Mouse (Mus musculus): Measurements from ENCODE around the gene Cd163.
A peak's percentile ranks its signal among the peaks of the same experiment; 100 is the strongest.
"Not testable (repeated sequence)": the region's sequence is repeated elsewhere in the genome, so short reads cannot be mapped to it uniquely, and the experiment has no call there.

The Cd163 gene

DNA sequence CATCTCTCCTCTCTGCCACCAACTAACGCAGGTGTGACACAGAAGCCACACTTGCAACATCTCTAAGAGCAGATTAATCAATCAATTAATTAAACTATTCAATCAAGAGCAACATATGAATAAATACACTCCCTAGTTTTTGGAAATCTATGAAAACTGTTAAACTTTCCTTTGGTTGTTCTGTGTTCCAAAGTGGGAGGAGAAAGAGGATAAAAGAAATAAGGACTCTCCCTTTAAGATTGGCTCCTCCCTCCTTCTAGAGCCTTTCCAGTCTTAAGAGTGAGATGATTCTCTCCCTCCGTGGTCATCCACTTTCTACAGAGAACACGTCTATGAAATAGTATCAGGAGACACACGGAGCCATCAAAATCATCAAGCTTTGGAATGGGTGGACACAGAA, at the start of gene Cd163:
Gene Cd163 (plus strand): TSS at position 301 of the 400 bp plus-strand sequence.
- no peak for DNase-seq (ENCODE audit: low spot score)

DNA sequence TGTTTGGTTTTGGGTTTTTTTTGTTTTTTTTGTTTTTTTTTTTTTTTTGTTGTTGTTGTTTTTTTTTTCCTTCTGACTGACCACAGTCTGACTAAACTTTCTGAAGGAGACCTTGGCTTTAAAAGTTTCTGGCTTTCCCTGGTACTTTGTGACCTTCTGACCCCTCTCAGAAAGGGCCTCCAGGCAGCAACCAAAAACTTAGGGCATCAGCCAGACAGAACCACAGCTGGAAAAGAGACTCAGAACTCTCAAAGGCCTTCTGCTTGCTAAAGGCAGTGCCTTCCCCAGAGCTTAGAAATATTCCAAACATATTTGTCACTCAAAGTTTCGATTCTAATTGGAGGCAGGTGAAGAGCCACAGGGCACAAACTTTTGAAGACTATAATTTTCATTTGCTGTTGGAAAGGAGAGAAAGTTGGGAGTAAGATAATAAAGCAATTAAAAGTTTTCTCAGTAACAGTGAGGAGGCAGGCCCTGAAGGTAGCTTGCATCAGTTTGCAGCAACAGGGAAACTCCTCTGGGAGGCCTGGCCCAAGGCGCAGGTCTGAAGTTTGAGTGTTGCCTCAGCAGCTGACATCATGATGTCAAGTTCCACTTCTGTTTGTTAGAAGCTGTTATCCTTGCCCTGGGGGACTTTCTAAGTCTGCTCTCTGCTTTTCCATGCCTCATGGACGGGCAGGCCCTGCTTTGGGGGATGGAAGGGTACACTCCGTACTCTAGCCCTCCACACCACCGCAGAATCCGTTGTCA, 48.6 kb upstream of the Cd163 start:
- peak; percentile 25 for DNase-seq (ENCODE audit: low spot score)

DNA sequence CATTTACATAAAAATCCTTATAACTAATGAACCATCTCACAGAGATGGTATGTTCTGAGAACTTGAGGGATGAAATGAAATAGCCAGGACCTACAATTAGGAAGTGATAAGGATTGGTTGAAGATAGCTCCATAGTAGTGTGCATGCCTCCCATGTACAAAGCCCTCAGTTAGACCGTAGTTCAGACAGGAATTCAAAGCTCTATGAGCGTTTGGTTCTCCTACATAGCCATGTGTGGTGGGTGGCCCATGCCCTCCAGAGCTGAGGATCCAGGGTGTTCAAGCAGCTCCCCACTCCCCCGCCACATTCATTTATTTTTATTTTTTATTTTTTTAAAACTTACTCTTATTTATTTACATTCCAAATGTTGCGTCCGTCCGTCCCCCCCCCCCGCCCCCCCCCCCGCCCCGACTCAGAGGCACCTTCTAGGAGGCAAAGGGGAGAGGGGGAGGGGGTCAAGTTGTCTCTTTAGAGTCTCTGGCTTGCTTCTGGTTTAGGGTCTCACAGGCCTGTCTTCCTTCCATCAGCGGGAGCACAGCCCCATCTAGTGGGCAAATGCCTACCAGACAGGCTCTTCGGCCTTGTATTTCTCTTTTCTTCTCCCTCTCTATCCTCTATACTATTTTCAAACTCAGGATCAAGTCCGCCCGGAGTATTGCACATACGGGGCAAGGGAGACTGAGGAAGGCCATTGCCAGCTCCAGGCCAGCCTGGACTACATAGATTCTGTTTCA, 44.1 kb upstream of the Cd163 start:
- peak; percentile 90 for DNase-seq (ENCODE audit: low spot score)

DNA sequence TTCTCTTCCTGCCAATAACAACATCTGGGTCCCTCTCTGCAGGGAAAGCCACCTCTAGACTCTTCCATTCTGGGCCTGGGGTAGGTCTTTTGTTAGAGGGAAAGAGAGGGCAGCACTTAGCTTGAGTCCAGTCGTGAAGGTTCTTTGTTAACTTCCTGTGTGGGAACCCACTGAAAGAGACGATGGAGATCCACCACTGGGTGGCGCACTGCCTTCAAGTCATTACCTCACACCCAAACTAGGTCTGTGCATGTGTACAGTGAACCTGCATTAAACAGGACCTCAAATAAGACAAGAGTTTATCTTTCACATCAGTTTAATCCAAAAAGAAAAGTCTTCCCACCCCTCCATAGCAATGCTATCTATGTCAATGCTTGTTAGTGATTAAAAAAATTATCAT, 41.8 kb upstream of the Cd163 start:
- DNase-seq (ENCODE audit: low spot score) = peak; percentile 84

DNA sequence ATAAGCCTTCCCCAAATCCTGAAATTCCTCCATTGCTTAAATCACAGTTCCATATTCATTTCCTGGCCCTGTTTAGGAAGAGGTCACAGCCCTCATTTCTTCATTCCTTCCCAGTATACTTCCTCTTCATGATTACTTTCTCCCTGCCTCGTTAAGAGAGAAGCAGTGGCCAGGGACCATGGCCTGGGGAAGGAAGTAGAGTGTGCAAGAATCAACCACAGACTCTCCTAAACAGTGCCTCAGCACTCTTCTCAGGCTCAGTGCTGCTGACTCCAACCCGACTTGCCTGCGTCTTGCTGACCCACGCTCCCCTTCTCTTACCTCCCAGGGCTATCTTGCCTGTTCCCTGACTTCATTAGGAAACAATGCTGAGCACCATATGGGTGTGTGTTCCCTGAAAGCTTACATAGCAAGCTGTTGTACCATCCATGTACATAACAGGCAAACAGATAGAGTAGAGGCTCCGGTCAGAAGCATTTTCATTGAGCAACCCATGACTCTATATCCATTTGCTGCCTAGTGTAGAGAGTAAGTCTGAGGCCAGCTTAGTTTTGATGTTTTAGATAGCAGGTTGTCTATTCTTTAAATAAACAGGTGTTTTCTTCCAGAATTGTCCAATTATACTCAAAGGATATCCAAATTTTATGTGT, 31.1 kb upstream of the Cd163 start:
- DNase-seq (ENCODE audit: low spot score) = no peak

DNA sequence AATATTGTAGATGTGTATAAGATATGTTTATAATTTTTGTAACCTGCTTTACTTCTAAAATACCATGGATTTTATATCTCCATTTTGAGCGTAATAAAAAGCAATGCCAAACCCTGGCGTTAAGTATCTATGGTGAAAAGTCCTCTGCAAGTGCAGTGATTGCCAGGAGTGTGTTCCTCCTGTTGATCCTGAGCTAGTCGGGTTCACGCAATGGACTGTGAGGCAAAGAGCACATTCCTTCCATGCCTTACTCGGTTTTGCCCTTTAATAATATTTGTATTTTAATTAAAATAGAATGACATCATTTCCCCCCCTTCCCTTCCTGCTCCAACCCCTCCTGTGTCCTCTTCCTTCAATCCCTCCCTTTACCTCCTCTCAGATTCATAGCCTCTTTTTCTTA, 26.8 kb upstream of the Cd163 start:
- DNase-seq (ENCODE audit: low spot score) = no peak

DNA sequence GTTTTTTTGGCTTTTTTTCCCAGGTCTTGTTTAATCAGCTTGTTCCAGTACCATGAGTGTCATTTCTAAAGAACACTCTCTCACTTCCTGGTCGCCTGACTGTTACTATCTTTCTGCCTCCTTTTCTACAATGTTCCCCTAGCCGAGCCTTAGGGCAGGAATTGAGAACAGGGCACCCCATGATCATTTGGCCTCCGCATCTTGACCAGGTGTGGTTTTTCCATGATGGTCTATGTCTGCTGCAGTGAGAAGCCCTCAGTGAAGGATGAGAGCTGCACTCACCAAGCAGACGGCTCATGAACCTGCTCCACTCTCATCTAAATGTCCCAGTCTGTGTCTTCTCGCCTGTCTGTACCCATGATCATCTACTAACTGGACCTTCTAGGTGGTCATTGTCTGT, 26.2 kb upstream of the Cd163 start:
- DNase-seq (ENCODE audit: low spot score) = no peak

DNA sequence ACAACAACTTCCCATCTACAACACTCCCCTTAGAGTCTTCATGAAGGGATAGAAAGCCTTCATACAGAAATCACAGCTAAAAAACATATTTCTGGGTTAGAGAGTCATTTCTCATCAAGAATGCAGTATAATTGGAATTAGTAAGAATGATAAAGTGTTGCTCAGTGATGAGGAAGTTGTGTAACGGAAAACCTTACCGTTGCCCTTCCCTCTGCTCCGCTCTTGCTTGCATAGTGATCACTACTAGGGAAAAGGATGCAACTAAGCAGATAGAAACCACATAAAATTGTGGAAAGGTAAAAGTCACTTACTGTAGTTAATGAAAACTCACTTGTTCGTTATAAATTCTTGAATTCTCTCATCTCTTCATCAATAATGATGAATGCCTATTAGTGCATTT, 21.7 kb upstream of the Cd163 start:
- DNase-seq (ENCODE audit: low spot score) = no peak

DNA sequence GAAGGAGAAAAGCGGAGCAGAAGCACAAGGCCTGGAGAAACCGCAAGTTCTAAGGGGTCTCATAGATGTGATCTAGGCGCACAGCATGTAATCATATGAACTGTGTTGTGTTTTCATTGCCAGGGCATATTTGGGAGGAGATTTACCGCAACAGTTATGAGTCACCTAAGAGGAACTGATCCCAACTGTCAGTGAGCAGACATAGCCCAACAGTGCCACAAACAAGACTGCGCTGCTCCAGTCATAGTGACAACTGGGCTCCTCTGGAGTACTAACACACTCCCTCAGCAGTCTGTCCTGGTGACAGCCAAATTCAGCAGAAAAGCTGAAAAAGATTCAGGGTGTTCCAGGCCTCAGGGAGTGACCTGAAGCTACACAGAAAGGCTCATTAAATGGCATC, 7.1 kb upstream of the Cd163 start:
- not testable (repeated sequence) for DNase-seq (ENCODE audit: low spot score)

DNA sequence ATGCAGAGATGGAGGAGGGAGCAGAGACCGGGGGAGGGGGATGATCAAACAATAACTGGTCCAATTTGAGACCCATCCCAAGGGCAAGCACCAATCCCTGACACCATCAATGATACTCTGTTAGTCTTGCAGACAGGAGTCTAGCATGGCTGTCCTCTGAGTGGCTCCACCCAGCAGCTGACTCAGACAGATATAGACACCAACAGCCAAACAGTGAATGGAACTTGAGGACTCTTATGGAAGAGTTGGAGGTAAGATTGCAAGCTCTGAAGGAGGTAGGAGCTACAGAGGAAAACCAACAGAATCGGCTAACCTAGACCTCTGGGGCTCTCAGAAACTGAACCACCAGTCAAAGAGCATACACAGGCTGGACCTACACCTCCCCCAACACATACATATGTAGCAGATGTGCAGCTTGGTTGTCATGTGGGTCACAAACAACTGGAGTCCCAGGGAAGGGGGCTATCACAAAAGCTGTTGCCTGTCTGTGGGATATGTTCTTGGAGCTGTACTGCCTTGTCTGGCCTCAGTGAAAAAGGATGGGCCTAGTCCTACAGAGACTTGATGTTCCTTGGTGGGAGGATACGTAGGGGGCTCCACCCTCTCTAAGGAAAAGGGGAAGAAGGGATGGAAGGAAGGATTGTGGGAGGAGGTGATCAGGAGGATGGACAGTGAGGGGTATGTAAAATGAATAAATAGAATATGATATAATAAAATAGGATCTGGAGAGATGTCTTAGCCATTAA, 2.8 kb upstream of the Cd163 start:
- DNase-seq (ENCODE audit: low spot score) = no peak

DNA sequence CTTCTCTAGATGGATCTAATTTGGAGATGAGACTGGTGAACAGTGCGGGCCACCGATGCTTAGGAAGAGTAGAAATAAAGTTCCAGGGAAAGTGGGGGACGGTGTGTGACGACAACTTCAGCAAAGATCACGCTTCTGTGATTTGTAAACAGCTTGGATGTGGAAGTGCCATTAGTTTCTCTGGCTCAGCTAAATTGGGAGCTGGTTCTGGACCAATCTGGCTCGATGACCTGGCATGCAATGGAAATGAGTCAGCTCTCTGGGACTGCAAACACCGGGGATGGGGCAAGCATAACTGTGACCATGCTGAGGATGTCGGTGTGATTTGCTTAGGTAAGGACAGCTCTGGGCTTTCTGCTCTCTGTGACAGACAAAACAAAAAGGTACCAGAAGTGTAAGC, 4.5 kb downstream of the Cd163 start:
- no peak for DNase-seq (ENCODE audit: low spot score)

DNA sequence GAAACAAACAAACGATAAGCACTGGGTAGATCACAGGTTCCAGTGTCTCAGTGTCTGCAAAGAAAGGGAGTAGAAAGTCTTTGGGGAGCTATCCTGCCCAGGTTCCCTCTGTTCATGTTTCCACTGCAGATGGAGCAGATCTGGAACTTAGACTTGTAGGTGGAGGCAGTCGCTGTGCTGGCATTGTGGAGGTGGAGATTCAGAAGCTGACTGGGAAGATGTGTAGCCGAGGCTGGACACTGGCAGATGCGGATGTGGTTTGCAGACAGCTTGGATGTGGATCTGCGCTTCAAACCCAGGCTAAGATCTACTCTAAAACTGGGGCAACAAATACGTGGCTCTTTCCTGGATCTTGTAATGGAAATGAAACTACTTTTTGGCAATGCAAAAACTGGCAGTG, 7.8 kb downstream of the Cd163 start:
- no peak for DNase-seq (ENCODE audit: low spot score)

DNA sequence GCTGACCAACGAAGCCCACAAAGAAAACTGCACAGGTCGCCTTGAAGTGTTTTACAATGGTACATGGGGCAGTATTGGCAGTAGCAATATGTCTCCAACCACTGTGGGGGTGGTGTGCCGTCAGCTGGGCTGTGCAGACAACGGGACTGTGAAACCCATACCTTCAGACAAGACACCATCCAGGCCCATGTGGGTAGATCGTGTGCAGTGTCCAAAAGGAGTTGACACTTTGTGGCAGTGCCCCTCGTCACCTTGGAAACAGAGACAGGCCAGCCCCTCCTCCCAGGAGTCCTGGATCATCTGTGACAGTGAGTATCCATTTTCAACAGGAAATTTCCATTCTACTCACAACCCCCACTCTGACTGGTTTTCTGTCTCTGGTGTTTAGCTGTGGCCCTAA, 15.9 kb downstream of the Cd163 start:
- peak; percentile 12 for DNase-seq (ENCODE audit: low spot score)

DNA sequence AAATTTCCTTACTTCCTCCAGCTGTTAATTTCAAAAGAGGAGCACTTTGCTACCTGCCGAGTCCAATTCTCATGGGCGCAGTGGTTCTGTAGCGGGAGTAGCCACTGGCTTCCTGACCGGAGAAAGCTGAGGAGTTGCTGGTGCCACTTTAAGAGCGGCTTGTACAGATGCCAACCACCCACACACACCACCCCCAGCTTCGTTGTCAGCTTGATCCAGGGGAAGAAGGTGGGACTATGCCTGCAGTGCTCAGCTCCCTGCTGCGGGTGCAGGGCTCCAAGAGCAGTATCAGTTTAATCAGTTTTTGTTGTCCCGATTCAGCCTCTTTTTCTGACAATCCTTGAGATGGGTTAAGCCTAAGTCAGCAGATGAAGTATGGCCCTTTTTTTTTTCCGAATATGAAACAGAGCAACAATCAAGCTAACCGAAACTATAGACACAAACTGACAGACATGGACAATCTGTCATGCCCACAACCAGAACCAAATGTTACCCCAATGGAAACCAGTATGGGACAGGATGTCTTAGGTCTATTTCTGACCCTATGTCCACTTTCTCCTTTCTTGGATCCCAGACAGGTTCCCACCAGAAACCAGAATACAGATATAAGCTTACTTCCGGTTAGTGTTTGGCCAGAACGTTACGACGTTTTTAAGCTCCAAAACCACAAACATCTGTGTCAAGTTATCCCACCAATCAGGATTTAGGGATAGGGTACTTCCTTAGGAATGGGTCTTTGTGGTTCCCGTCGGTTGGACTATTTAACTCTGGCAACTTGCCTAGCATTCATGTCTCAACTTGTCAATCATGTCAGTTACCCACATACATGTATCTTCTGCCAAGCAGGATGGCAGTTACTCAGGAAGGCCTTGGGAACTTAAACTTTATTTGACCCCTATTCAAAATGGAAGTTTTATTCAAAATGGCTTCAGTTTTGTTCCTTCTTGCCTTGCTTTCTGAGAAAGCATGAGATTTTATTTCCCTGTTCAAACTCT, 17.3 kb downstream of the Cd163 start:
- DNase-seq (ENCODE audit: low spot score) = no peak

DNA sequence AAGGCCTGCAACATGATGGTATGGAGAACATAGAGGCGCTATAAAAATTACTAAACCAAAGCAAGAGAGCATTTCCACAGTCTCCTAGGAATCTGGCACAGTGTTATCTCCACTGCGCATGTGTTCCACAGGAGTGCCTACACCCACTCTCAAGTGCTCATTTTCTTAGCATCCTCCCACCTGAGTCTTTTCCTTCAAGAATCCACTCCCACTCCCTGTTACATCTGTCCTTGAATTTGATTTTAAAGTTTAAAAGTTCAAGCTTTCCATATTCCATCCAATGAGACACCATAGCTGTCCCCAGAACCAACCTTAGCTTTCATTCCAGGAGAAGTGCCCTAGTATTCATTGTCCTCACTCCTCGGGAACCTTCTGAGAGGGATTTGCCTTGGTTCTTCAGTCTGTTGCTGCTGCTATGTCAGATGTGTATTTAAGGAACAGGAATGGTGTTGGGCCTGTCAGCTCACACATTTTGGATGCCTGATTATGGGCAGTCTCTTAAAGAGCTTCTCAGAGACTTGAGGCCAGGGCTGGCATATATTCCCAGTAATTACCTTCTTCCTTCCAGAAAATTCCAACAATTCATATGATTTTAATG, 24.0 kb downstream of the Cd163 start:
- DNase-seq (ENCODE audit: low spot score) = no peak

DNA sequence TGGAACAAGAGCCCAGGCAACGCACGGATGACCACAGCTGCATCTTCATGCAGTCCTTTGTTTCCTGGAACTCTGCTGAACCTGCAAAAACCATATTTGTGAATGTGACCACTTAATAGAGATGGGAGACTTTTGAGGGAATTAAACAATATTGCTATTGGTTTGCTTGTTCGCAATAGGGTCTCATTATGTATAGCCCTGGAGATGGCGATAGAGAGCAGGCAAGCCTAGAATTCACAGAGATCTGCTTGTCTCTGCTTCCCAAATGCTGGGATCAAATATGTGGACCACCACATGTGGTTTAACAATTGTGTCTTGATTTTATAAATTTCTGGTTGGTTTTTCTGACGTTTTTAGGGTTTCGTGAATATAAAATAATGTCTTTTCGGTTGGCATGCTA, 25.2 kb downstream of the Cd163 start:
- DNase-seq (ENCODE audit: low spot score) = no peak

DNA sequence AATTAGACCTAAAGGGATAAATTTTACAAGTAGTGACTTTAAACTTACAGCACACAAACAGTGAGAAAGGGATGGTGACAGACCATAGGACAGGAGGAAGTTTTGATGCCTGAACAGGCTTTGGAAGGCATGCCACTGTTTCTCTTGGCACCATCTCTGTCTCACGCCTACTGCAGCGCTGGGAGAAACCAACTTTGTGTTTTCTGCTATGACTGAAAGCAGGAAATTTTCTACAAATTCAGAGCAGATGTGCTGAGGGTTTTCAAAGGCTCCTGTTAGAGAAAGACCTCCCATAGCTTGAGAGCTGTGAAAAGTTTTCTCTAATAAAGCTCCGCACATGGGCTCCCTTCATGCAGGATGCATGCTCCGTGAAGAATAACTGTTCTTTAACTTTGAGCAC, 40.6 kb downstream of the Cd163 start:
- peak; percentile 5 for DNase-seq (ENCODE audit: low spot score)

DNA sequence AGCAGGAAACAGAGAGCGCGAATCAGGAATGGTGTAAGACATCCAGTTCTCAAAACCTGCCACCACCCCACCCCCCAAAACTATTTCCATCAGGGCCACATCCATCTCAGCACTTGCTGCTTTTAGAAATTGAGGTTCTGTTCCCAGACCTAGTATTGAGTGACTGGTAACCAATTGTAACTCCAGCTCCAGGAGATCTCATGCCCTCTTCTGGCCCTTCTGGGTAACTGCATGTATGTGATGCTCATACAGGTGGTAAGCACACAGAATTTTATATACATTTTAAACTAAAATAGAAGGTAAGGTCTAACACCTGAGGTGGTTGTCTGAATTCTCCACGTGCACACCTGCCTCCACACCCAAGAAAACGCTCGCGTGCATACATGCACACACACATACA, 42.2 kb downstream of the Cd163 start:
- no peak for DNase-seq (ENCODE audit: low spot score)

DNA sequence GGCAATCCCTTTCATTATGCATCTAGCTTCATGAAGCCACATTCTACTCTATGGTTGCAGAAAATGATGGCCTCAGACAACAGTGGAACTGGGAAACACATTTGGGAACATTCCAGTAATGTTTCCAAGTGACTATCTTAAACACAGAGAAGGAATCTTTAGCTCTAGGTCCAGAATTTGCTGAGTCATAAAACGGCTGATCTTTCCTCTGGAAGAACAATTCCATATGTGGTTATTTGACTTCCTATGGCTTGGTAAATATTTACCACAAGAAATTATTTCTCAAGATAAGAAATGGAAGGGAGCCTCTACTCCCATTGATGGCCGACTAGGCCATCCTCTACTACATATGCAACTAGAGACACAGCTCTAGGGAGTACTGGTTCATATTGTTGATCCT, 48.8 kb downstream of the Cd163 start:
- no peak for DNase-seq (ENCODE audit: low spot score)

DNA sequence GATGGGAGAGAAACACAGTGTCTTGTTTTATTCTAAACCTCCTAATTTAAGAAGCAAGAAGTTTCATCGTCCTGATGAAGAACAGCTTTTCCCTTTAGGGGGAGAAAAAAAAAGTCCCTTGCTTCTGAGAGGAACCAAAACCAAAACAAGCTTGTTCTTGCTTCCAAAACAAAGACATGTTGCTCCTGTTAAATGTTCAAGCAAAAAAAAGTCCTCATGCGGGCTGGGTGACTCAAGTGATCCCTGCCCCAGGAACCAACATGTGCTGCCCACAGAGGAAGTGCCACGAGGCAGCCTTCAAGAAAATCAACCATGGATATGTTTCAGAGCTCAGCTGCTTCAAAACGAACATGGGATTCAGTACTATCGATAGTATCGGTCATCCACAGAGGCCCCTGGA, 54.5 kb downstream of the Cd163 start:
- DNase-seq (ENCODE audit: low spot score) = no peak

DNA sequence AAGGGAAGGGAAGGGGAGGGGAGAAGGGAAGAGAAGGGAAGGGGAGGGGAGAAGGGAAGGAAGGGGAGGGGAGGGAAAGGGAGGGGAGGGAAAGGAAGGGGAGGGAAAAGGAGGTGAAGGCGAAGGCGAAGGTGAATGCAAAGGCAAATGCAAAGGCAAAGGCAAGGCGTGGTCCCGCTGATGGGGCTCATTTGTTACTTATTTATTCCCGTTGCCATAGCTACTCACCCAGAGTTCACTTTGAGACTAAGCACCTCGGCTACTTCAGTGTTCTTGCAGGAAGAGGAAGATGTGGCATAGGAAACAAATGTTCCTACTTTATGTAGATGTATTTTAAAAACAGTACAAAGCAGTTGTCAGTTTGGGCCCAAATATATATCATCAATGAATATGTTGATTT, 56.1 kb downstream of the Cd163 start:
- no peak for DNase-seq (ENCODE audit: low spot score)

Data from embryo, embryonic 10.5 days (tissue).